Mouse (Mus musculus): Measurements from ENCODE around the gene Tap2. TPM values are rescaled to one million over a fixed set of nuclear protein-coding genes. Genes with fewer than 3 reads are reported as not detected.

Tap2 gene
- polyA plus RNA-seq (2012; rRNA removed) (2.9 and 3.0 TPM in 2 replicates), polyA plus RNA-seq (2014; fragmentation: Nextera tagmentation; extraction: Ambion mirVana) (2.3 and 2.4 TPM in 2 replicates)

DNA sequence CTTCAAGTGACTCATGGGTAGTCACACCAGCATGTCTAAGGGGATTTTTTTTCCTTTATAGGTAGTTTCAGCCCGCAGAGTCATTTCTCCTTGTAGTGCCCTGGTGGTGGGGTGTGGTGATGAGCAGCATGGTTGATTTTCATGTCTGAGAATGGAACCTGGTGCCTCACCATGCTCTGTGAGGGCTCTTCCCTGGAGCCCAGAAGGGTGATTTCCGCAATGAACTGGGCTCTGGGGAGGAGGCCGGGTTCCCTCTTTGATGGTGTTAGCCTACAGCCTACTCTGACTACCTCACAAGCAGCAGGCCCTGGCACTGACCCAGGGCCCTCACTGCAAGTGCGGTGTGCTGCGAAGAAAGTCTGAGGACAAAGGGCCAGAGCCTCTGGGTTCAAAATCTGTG lies at the start of gene Tap2:
Tap2 (plus strand) TSS at position 84 of the 400 bp plus-strand sequence.
- Histone ChIP-seq H3K4me3 (replicated peaks; ENCODE audit: low read length) (peak within 1 kb of the TSS; percentile 62), H3K9ac (ENCODE audit: low read depth, low read length, severe bottlenecking) (peak within 1 kb of the TSS; percentile 68), H3K9me3 (ENCODE audit: control insufficient read depth, low read length) (no peaks in the 10 kb centered on the region), H3K27ac (replicated peaks; ENCODE audit: low read depth, low read length) (no peak within 1 kb of the TSS), H3K27me3 (ENCODE audit: control insufficient read depth, insufficient read depth, low read length) (peaks cover 23% of the 10 kb centered on the region), H3K4me2 (replicated peaks; ENCODE audit: low read depth, low read length, severe bottlenecking) (peak within 1 kb of the TSS; percentile 92), H3K4me1 (ENCODE audit: control insufficient read depth, insufficient read depth, low read length) (no peaks in the 10 kb centered on the region; the same call in 1 of the 2 replicates), H3K36me3 (ENCODE audit: control insufficient read depth, insufficient read depth, low read length) (no peaks in the 10 kb centered on the region)
- TF ChIP-seq POLR2A (IDR thresholded peaks at IDR 0.05; ENCODE audit: borderline replicate concordance, extremely low read depth, insufficient read depth, insufficient read length), result no peak
- no peak for DNase-seq (ENCODE audit: low spot score)
- no peak for ATAC-seq (ENCODE audit: low FRiP score, low read depth)
- WGBS, result 73% methylated on average over 5 of the region's 5 CpGs

DNA sequence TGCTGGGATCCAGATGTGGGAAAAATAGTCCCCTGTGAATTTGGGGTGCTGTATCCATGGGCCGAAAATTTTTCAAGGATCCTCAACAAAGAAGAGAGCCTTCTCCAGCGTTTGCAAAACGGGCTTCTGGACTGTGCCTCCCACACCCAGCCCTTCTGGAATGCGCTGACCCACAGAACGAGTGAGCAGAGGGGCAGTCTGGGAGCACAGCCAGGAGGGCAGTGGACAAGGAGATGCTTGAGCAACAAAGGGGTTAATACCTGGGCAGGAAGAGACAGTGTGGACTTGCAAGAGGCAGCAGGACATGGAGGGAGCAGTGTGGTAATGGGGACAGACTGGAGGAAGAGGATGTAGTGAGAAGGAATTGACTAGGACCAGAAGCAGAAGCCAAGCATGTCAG lies 47.8 kb upstream of the Tap2 start:
- Histone ChIP-seq H3K27me3 (ENCODE audit: control insufficient read depth, insufficient read depth, low read length) (no peaks in the 10 kb centered on the region), H3K4me3 (replicated peaks; ENCODE audit: low read length) (no peak overlapping the region), H3K9me3 (ENCODE audit: control insufficient read depth, low read length) (no peaks in the 10 kb centered on the region), H3K4me1 (ENCODE audit: control insufficient read depth, insufficient read depth, low read length) (no peaks in the 10 kb centered on the region), H3K9ac (ENCODE audit: low read depth, low read length, severe bottlenecking) (no peak overlapping the region), H3K4me2 (replicated peaks; ENCODE audit: low read depth, low read length, severe bottlenecking) (no peak overlapping the region), H3K27ac (replicated peaks; ENCODE audit: low read depth, low read length) (no peak overlapping the region), H3K36me3 (ENCODE audit: control insufficient read depth, insufficient read depth, low read length) (no peaks in the 10 kb centered on the region)
- ATAC-seq (ENCODE audit: low FRiP score, low read depth) (no peak), DNase-seq (ENCODE audit: low spot score) (no peak)
- no peak for TF ChIP-seq POLR2A (IDR thresholded peaks at IDR 0.05; ENCODE audit: borderline replicate concordance, extremely low read depth, insufficient read depth, insufficient read length)
- WGBS, result 49% methylated on average over 5 of the region's 5 CpGs

DNA sequence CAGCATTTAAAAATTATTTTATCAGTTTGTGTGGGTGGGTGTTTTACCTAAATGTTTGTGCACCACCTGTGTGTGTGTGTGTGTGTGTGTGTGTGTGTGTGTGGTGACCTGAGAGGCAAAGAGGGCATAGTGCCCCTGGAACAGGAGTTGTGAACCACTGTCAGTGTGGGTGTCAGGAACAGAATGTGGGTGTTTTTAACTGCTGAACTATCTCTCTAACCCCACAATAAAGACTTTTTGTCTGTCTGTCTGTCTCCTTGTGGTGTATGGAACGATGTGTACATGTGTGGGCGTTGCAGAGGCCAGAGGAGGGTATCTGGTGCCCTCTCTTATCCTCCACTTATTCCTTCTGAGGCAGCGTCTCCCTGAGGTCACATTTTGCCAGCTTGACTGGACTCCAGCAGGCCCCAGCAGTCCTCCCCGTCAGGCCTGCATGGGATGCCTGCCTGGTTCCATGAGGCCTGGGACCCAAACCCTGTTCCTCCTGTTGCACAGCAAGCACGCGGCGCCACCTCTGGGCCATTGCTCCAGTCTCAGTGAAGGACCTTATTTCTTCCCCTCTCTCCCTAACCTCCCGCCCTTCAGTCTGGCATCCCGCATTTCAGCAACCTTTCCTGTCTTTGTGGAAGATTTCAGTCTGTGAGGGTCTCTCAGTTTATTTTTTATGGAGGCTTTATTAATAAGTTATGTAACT lies 39.0 kb upstream of the Tap2 start:
- H3K36me3 ChIP-seq (ENCODE audit: control insufficient read depth, insufficient read depth, low read length), result no peaks in the 10 kb centered on the region
- DNase-seq (ENCODE audit: low spot score) (no peak), ATAC-seq (ENCODE audit: low FRiP score, low read depth) (no peak)
- TF ChIP-seq POLR2A (IDR thresholded peaks at IDR 0.05; ENCODE audit: borderline replicate concordance, extremely low read depth, insufficient read depth, insufficient read length), result no peak
- no peak overlapping the region for H3K9ac ChIP-seq (ENCODE audit: low read depth, low read length, severe bottlenecking)
- H3K27ac ChIP-seq (replicated peaks; ENCODE audit: low read depth, low read length), result no peak overlapping the region
- H3K4me2 ChIP-seq (replicated peaks; ENCODE audit: low read depth, low read length, severe bottlenecking), result no peak overlapping the region
- H3K27me3 ChIP-seq (ENCODE audit: control insufficient read depth, insufficient read depth, low read length), result no peaks in the 10 kb centered on the region
- H3K4me3 ChIP-seq (replicated peaks; ENCODE audit: low read length), result no peak overlapping the region
- 40% methylated on average over 9 of the region's 9 CpGs for WGBS
- H3K9me3 ChIP-seq (ENCODE audit: control insufficient read depth, low read length), result no peaks in the 10 kb centered on the region
- H3K4me1 ChIP-seq (ENCODE audit: control insufficient read depth, insufficient read depth, low read length), result no peaks in the 10 kb centered on the region

DNA sequence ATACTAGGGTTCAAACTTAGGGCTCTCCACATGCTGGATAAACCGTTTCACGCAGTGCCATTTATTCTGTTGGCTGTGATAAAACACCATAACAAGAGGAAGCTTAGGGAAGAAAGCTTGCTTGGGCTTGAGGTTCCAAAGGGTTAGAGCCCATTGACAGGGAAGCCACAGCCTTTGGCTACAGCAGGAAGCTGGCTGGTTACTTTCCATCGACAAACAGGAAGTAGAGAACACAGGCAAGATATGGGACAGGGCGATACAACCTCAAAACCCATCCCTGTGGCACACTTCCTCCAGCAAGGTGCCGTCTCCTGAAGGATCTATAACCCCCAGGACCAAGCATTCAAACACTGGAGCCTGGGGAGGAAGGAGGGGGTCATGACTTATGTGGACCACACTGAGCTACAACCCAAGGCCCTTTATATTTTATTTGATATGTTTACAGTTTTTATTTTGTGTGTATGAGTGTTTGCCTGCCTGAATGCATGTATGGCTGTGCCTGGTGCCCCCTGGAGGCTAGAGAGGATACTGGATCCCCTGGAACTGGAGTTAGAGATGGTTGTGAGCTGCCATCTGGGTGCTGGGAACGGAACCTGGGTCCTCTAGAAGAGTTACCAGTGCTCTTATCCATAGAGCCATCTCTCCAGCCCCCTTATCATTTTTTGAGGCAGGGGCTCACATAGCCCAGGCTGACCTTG lies 38.1 kb upstream of the Tap2 start:
- Histone ChIP-seq H3K4me3 (replicated peaks; ENCODE audit: low read length) (no peak overlapping the region), H3K4me2 (replicated peaks; ENCODE audit: low read depth, low read length, severe bottlenecking) (no peak overlapping the region), H3K27me3 (ENCODE audit: control insufficient read depth, insufficient read depth, low read length) (no peaks in the 10 kb centered on the region), H3K4me1 (ENCODE audit: control insufficient read depth, insufficient read depth, low read length) (no peaks in the 10 kb centered on the region), H3K36me3 (ENCODE audit: control insufficient read depth, insufficient read depth, low read length) (no peaks in the 10 kb centered on the region), H3K27ac (replicated peaks; ENCODE audit: low read depth, low read length) (no peak overlapping the region), H3K9ac (ENCODE audit: low read depth, low read length, severe bottlenecking) (no peak overlapping the region), H3K9me3 (ENCODE audit: control insufficient read depth, low read length) (no peaks in the 10 kb centered on the region)
- no peak for ATAC-seq (ENCODE audit: low FRiP score, low read depth)
- no peak for DNase-seq (ENCODE audit: low spot score)
- 86% methylated on average over 6 of the region's 6 CpGs for WGBS
- no peak for TF ChIP-seq POLR2A (IDR thresholded peaks at IDR 0.05; ENCODE audit: borderline replicate concordance, extremely low read depth, insufficient read depth, insufficient read length)

DNA sequence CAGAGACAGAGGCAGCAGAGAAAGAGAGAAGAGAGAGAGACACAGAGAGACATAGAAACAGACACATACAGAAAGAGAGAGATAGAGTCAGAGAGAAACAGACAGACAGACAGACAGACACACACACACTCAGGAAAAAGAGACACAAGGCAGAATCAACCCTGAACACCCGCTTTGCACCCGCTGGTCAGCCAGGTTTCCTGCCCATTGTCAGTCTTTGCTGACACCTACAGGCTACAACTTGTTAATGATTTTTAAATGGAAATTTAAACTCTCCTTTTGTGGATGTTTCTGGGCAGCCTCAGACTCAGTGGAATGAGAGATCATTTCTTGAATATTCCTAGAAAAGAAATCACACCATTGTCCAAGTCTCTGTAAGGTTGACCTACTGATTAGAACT lies 34.0 kb upstream of the Tap2 start:
- DNase-seq (ENCODE audit: low spot score) (no peak), ATAC-seq (ENCODE audit: low FRiP score, low read depth) (0 out of 2 replicates have a peak, but pooled peaks have one; percentile 55)
- H3K36me3 ChIP-seq (ENCODE audit: control insufficient read depth, insufficient read depth, low read length), result no peaks in the 10 kb centered on the region
- peaks cover 4% of the 10 kb centered on the region; the same call in 1 of the 2 replicates for H3K9me3 ChIP-seq (ENCODE audit: control insufficient read depth, low read length)
- H3K27me3 ChIP-seq (ENCODE audit: control insufficient read depth, insufficient read depth, low read length), result no peaks in the 10 kb centered on the region
- no peaks in the 10 kb centered on the region for H3K4me1 ChIP-seq (ENCODE audit: control insufficient read depth, insufficient read depth, low read length)
- no peak overlapping the region for H3K4me2 ChIP-seq (replicated peaks; ENCODE audit: low read depth, low read length, severe bottlenecking)
- no peak overlapping the region for H3K4me3 ChIP-seq (replicated peaks; ENCODE audit: low read length)
- TF ChIP-seq POLR2A (IDR thresholded peaks at IDR 0.05; ENCODE audit: borderline replicate concordance, extremely low read depth, insufficient read depth, insufficient read length), result no peak
- 0% methylated on average over 2 of the region's 2 CpGs for WGBS
- H3K27ac ChIP-seq (replicated peaks; ENCODE audit: low read depth, low read length), result no peak overlapping the region
- H3K9ac ChIP-seq (ENCODE audit: low read depth, low read length, severe bottlenecking), result no peak overlapping the region

All from limb, embryonic 14.5 days (tissue).